Mouse (Mus musculus) liver, embryonic 14.5 days (tissue): ENCODE results near the gene Sgsh.

Experiments used
- CTCF ChIP-seq: IDR thresholded peaks from 2 replicates; pipeline ENCODE4 v1.5.1; 2016; ENCODE audit warnings: antibody characterized with exemption, low read depth, control low read depth
- EP300 ChIP-seq: IDR thresholded peaks from 2 replicates; pipeline ENCODE4 v1.6.1; 2016; ENCODE audit warnings: antibody characterized with exemption, low read depth

DNA sequence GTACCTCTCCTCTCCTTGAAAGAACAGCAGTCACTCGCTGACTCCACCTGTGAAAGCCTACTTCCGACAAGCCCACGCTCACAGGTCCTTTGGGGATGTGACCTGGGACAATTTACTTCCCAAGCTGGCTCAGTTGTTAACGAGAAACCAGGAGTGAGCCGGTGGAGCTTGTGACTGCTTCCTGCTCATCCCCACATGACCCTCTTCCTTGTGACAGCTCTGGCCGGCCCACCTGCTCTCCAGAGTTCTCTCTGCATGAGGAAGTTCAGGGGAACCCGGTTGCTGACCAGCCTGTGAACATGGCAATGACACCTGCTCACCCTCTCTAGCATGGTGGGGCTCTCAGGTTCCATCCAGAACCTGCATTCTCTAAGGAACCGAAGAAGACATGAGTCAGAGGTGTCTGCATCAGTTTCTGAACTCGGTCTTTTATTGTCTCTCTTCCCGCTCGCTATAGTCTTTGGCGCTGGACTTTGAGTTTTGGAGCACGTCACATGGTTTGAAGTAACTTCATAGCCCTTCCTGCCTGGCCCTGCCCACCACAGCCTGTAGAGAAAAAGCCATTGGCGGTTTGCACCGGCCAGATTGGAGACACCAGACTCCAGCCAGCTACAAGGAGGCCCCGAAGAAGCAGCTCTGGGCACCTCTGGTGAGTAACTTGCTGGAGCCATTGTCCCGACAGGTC lies 40.9 kb downstream of the Sgsh start:
- TF ChIP-seq CTCF (no peak), EP300 (no peak)
